8 mouse cellular contexts compared by ENCODE assay signal in genomic region chr5:145190875-145191798, GRCm38 (mm10). TPM values are rescaled to one million over a fixed set of nuclear protein-coding genes. Genes with fewer than 3 reads are reported as not detected.
A peak's percentile ranks its signal among the peaks of the same experiment; 100 is the strongest.
DNase-seq lines count a peak whose midpoint lies in the region; ATAC-seq lines count a peak whose summit lies in the region.

No protein-coding gene starts in this region.

- WGBS in hindbrain, embryonic 15.5 days: 1% methylated on average over 41 of the region's 41 CpGs

- peak overlapping the region; percentile 89 for H3K27ac ChIP-seq in hindbrain, embryonic 15.5 days (replicated peaks)

- peak overlapping the region; percentile 82 for H3K4me3 ChIP-seq in hindbrain, embryonic 15.5 days

- H3K9me3 ChIP-seq in hindbrain, embryonic 15.5 days: no peaks in the 10 kb centered on the region

- peak; percentile 86 for DNase-seq in WW6 (ENCODE audit: low read depth, low spot score)
- DNase-seq in cerebellum, postnatal 36 days: peak; percentile 93 to 94
- peak; percentile 93 to 94 for DNase-seq in frontal cortex, postnatal 36 days (ENCODE audit: low spot score in 2 of 2)
- DNase-seq in left cerebral cortex, adult 11 months (ENCODE audit: low spot score): peak; percentile 84
- peak; percentile 95 for DNase-seq in lung, postnatal 36 days
- peak; percentile 92 for DNase-seq in retina, embryonic 14.5 days (ENCODE audit: low spot score)
- DNase-seq in thymus, postnatal 36 days: peak; percentile 86 to 88

- H3K27me3 ChIP-seq in hindbrain, embryonic 15.5 days: no peaks in the 10 kb centered on the region

- peak overlapping the region; percentile 77 for H3K4me2 ChIP-seq in hindbrain, embryonic 15.5 days

- peaks cover 42% of the 10 kb centered on the region for H3K36me3 ChIP-seq in hindbrain, embryonic 15.5 days

- peak; percentile 92 for ATAC-seq in hindbrain, embryonic 15.5 days (ENCODE audit: low FRiP score, low read depth)

- peaks cover 28% of the 10 kb centered on the region for H3K4me1 ChIP-seq in hindbrain, embryonic 15.5 days (replicated peaks)

- H3K9ac ChIP-seq in hindbrain, embryonic 15.5 days: peak overlapping the region; percentile 91

RNA-seq across cellular contexts. Expression of gene Atp5j2, which starts 0.7 kb away (rescaled TPM):
- polyA plus RNA-seq in hindbrain, embryonic 15.5 days (2015; fragmentation: Nextera tagmentation; extraction: Ambion mirVana): 716 and 780 TPM in 2 replicates

RNA-seq across cellular contexts. Expression of gene Zkscan14, which starts 10.5 kb away (rescaled TPM):
- polyA plus RNA-seq in hindbrain, embryonic 15.5 days (2015; fragmentation: Nextera tagmentation; extraction: Ambion mirVana): 13.1 and 14.4 TPM in 2 replicates

RNA-seq across cellular contexts. Expression of gene Zkscan5, which starts 13.2 kb away (rescaled TPM):
- 13.8 and 15.3 TPM in 2 replicates for polyA plus RNA-seq in hindbrain, embryonic 15.5 days (2015; fragmentation: Nextera tagmentation; extraction: Ambion mirVana)

RNA-seq across cellular contexts. Expression of gene Cpsf4, which starts 24.1 kb away (rescaled TPM):
- polyA plus RNA-seq in hindbrain, embryonic 15.5 days (2015; fragmentation: Nextera tagmentation; extraction: Ambion mirVana): 47.3 and 49.7 TPM in 2 replicates

RNA-seq across cellular contexts. Expression of gene Ptcd1, which starts 24.2 kb away (rescaled TPM):
- 19.7 and 22.4 TPM in 2 replicates for polyA plus RNA-seq in hindbrain, embryonic 15.5 days (2015; fragmentation: Nextera tagmentation; extraction: Ambion mirVana)

Comparison
In these comparisons a context has a peak if more than half of its experiments do, and no peak if none do; other contexts are left out.
1. Peak in every context shown above with its lines: DNase-seq, ATAC-seq, H3K4me3 ChIP-seq and H3K27ac ChIP-seq.